Mouse (Mus musculus): ENCODE results near the gene Mapkap1. TPM values are rescaled to one million over a fixed set of nuclear protein-coding genes. Genes with fewer than 3 reads are reported as not detected.

Gene Mapkap1
- total and polyA plus RNA-seq, 2 experiments from 2014 or later: 60.3 to 87.6 TPM

GRCm38 (mm10) chr2:34509856-34510255, 103.3 kb downstream of the Mapkap1 start:
- no peak for DNase-seq (ENCODE audit: low spot score)
- no peak for ATAC-seq (ENCODE audit: insufficient read depth, low read depth)
- Histone ChIP-seq H3K9me3 (replicated peaks; ENCODE audit: control insufficient read depth, low read length) (no peaks in the 10 kb centered on the region), H3K27me3 (ENCODE audit: control insufficient read depth, insufficient read depth, low read length) (no peaks in the 10 kb centered on the region), H3K9ac (replicated peaks; ENCODE audit: low read depth, low read length) (no peak overlapping the region), H3K27ac (ENCODE audit: low read depth) (no peak overlapping the region), H3K36me3 (replicated peaks; ENCODE audit: control insufficient read depth, insufficient read depth, low read length) (no peaks in the 10 kb centered on the region), H3K4me2 (ENCODE audit: low read depth, low read length) (no peak overlapping the region), H3K4me3 (ENCODE audit: low read depth, low read length) (no peak overlapping the region), H3K4me1 (ENCODE audit: control insufficient read depth, insufficient read depth) (no peaks in the 10 kb centered on the region)
- 84% methylated on average over 5 of the region's 5 CpGs for WGBS
- TF ChIP-seq EP300 (IDR thresholded peaks at IDR 0.05; ENCODE audit: low read depth): no peak

GRCm38 (mm10) chr2:34515263-34515662, 108.7 kb downstream of the Mapkap1 start:
- DNase-seq (ENCODE audit: low spot score) (no peak), ATAC-seq (ENCODE audit: insufficient read depth, low read depth) (no peak)
- TF ChIP-seq CTCF (IDR thresholded peaks at IDR 0.05; ENCODE audit: low read depth) (no peak), EP300 (IDR thresholded peaks at IDR 0.05; ENCODE audit: low read depth) (no peak)
- Histone ChIP-seq H3K9ac (replicated peaks; ENCODE audit: low read depth, low read length) (no peak overlapping the region), H3K4me1 (ENCODE audit: control insufficient read depth, insufficient read depth) (no peaks in the 10 kb centered on the region), H3K27me3 (ENCODE audit: control insufficient read depth, insufficient read depth, low read length) (no peaks in the 10 kb centered on the region), H3K4me2 (ENCODE audit: low read depth, low read length) (no peak overlapping the region), H3K9me3 (replicated peaks; ENCODE audit: control insufficient read depth, low read length) (no peaks in the 10 kb centered on the region), H3K36me3 (replicated peaks; ENCODE audit: control insufficient read depth, insufficient read depth, low read length) (peaks cover 3% of the 10 kb centered on the region; the same call in 1 of the 2 replicates), H3K4me3 (ENCODE audit: low read depth, low read length) (no peak overlapping the region), H3K27ac (ENCODE audit: low read depth) (no peak overlapping the region)
- 88% methylated on average over 5 of the region's 5 CpGs for WGBS

- TF ChIP-seq CTCF (IDR thresholded peaks at IDR 0.05; ENCODE audit: low read depth) (no peak), EP300 (IDR thresholded peaks at IDR 0.05; ENCODE audit: low read depth) (no peak)
- 77% methylated on average over 2 of the region's 2 CpGs for WGBS
- DNase-seq (ENCODE audit: low spot score) (no peak), ATAC-seq (ENCODE audit: insufficient read depth, low read depth) (no peak)
- Histone ChIP-seq H3K27me3 (ENCODE audit: control insufficient read depth, insufficient read depth, low read length) (no peaks in the 10 kb centered on the region), H3K27ac (ENCODE audit: low read depth) (no peak overlapping the region), H3K4me3 (ENCODE audit: low read depth, low read length) (no peak overlapping the region), H3K9ac (replicated peaks; ENCODE audit: low read depth, low read length) (no peak overlapping the region), H3K4me1 (ENCODE audit: control insufficient read depth, insufficient read depth) (no peaks in the 10 kb centered on the region), H3K9me3 (replicated peaks; ENCODE audit: control insufficient read depth, low read length) (no peaks in the 10 kb centered on the region), H3K4me2 (ENCODE audit: low read depth, low read length) (no peak overlapping the region), H3K36me3 (replicated peaks; ENCODE audit: control insufficient read depth, insufficient read depth, low read length) (peaks cover 14% of the 10 kb centered on the region; the same call in 1 of the 2 replicates)
Observed at GRCm38 (mm10) chr2:34518083-34518482, 111.5 kb downstream of the Mapkap1 start.

- H3K9ac ChIP-seq (replicated peaks; ENCODE audit: low read depth, low read length): no peak overlapping the region
- H3K4me1 ChIP-seq (ENCODE audit: control insufficient read depth, insufficient read depth): no peaks in the 10 kb centered on the region
- DNase-seq (ENCODE audit: low spot score) (no peak), ATAC-seq (ENCODE audit: insufficient read depth, low read depth) (no peak)
- H3K27ac ChIP-seq (ENCODE audit: low read depth): no peak overlapping the region
- no peaks in the 10 kb centered on the region for H3K27me3 ChIP-seq (ENCODE audit: control insufficient read depth, insufficient read depth, low read length)
- H3K36me3 ChIP-seq (replicated peaks; ENCODE audit: control insufficient read depth, insufficient read depth, low read length): peaks cover 14% of the 10 kb centered on the region; the same call in 1 of the 2 replicates
- no peak overlapping the region for H3K4me3 ChIP-seq (ENCODE audit: low read depth, low read length)
- H3K4me2 ChIP-seq (ENCODE audit: low read depth, low read length): no peak overlapping the region
- WGBS: 83% methylated on average over 5 of the region's 5 CpGs
- TF ChIP-seq EP300 (IDR thresholded peaks at IDR 0.05; ENCODE audit: low read depth): no peak
- no peak for TF ChIP-seq CTCF (IDR thresholded peaks at IDR 0.05; ENCODE audit: low read depth)
- no peaks in the 10 kb centered on the region for H3K9me3 ChIP-seq (replicated peaks; ENCODE audit: control insufficient read depth, low read length)
Observed at GRCm38 (mm10) chr2:34518526-34518925, 112.0 kb downstream of the Mapkap1 start.

GRCm38 (mm10) chr2:34519525-34519924, 113.0 kb downstream of the Mapkap1 start:
- no peak overlapping the region for H3K4me2 ChIP-seq (ENCODE audit: low read depth, low read length)
- H3K9me3 ChIP-seq (replicated peaks; ENCODE audit: control insufficient read depth, low read length): no peaks in the 10 kb centered on the region
- H3K27me3 ChIP-seq (ENCODE audit: control insufficient read depth, insufficient read depth, low read length): no peaks in the 10 kb centered on the region
- peak; percentile 72 for TF ChIP-seq CTCF (IDR thresholded peaks at IDR 0.05; ENCODE audit: low read depth)
- no peak for TF ChIP-seq EP300 (IDR thresholded peaks at IDR 0.05; ENCODE audit: low read depth)
- no peak overlapping the region for H3K27ac ChIP-seq (ENCODE audit: low read depth)
- H3K36me3 ChIP-seq (replicated peaks; ENCODE audit: control insufficient read depth, insufficient read depth, low read length): peaks cover 14% of the 10 kb centered on the region; the same call in 1 of the 2 replicates
- no peak overlapping the region for H3K9ac ChIP-seq (replicated peaks; ENCODE audit: low read depth, low read length)
- H3K4me1 ChIP-seq (ENCODE audit: control insufficient read depth, insufficient read depth): no peaks in the 10 kb centered on the region
- H3K4me3 ChIP-seq (ENCODE audit: low read depth, low read length): no peak overlapping the region
- 41% methylated on average over 6 of the region's 6 CpGs for WGBS
- DNase-seq (ENCODE audit: low spot score): peak; percentile 41
- no peak for ATAC-seq (ENCODE audit: insufficient read depth, low read depth)

GRCm38 (mm10) chr2:34521384-34521783, 114.8 kb downstream of the Mapkap1 start:
- Histone ChIP-seq H3K4me3 (ENCODE audit: low read depth, low read length) (no peak overlapping the region), H3K9me3 (replicated peaks; ENCODE audit: control insufficient read depth, low read length) (no peaks in the 10 kb centered on the region), H3K4me1 (ENCODE audit: control insufficient read depth, insufficient read depth) (peaks cover 5% of the 10 kb centered on the region), H3K9ac (replicated peaks; ENCODE audit: low read depth, low read length) (no peak overlapping the region), H3K27ac (ENCODE audit: low read depth) (no peak overlapping the region), H3K36me3 (replicated peaks; ENCODE audit: control insufficient read depth, insufficient read depth, low read length) (peaks cover 14% of the 10 kb centered on the region; the same call in 1 of the 2 replicates), H3K27me3 (ENCODE audit: control insufficient read depth, insufficient read depth, low read length) (no peaks in the 10 kb centered on the region), H3K4me2 (ENCODE audit: low read depth, low read length) (no peak overlapping the region)
- ATAC-seq (ENCODE audit: insufficient read depth, low read depth) (no peak), DNase-seq (ENCODE audit: low spot score) (no peak)
- WGBS: 87% methylated on average over 3 of the region's 3 CpGs
- TF ChIP-seq CTCF (IDR thresholded peaks at IDR 0.05; ENCODE audit: low read depth): no peak
- TF ChIP-seq EP300 (IDR thresholded peaks at IDR 0.05; ENCODE audit: low read depth): no peak
